Mouse (Mus musculus) forelimb bud, embryonic 11.5 days (tissue): ENCODE data around the gene Gse1.

Experiments
- DNase-seq: peaks from one replicate; pipeline ENCODE4 v3.0.0-alpha.2; 2012; ENCODE audit warnings: low read depth, low spot score

Gse1 gene

DNA sequence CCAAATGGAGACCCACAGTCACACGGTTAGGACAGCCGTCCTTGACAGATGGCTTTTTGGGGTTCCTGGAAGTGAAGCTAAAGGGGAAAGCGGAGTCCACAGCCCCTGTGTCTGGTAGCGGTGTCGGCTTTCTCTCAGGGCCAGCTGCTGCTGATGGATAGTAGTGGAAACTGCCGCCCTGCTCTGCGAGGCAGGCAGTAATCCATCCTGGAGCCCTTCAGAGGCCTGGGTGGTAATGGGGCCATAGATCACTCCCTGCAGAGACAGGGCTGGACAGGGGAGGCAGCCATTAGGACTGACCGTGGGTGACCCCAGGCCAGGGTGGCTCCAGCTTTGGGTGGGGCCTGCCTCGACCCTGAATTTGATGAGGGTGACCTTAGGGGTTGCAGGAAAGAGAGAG is 146.3 kb downstream of the Gse1 start:
- DNase-seq, result no peak

DNA sequence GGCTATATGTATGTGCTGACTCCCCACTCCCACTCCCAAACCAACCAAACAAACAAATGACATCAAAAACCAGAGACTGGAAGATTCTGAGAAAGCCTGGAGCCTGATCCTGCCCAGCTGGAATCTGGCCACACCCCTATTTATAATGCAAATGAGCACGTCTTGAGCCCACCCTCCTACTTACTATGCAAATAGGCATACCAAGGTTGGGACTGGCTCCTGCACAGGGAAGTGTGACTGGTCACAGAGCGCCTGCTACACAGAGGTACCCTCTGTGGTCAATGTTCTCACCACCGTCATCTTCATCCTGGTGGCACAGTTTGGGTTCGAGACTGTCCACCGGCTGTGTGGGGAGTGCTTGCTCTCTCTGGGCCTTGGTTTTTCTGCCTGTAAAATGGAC is 146.9 kb downstream of the Gse1 start:
- DNase-seq, result no peak

DNA sequence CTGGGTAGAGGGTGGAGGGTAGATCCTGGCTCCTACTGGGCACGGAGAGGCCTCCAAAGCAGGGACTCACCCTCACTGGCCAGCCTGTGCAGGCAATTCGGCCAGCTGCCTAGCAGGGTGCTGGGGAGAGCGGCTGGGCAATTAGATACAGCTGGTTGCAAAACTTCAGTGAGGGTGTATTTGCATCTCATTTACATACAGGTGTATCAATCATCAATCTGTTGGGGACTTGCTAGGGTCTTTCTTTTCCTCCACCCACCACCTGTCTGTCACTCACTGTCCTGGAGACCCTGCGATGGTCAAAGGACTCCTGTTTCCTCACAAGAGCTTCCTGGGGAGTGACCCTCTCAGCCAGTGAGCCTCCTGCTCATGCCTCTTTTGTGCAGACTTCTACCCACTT is 148.0 kb downstream of the Gse1 start:
- DNase-seq, result no peak

DNA sequence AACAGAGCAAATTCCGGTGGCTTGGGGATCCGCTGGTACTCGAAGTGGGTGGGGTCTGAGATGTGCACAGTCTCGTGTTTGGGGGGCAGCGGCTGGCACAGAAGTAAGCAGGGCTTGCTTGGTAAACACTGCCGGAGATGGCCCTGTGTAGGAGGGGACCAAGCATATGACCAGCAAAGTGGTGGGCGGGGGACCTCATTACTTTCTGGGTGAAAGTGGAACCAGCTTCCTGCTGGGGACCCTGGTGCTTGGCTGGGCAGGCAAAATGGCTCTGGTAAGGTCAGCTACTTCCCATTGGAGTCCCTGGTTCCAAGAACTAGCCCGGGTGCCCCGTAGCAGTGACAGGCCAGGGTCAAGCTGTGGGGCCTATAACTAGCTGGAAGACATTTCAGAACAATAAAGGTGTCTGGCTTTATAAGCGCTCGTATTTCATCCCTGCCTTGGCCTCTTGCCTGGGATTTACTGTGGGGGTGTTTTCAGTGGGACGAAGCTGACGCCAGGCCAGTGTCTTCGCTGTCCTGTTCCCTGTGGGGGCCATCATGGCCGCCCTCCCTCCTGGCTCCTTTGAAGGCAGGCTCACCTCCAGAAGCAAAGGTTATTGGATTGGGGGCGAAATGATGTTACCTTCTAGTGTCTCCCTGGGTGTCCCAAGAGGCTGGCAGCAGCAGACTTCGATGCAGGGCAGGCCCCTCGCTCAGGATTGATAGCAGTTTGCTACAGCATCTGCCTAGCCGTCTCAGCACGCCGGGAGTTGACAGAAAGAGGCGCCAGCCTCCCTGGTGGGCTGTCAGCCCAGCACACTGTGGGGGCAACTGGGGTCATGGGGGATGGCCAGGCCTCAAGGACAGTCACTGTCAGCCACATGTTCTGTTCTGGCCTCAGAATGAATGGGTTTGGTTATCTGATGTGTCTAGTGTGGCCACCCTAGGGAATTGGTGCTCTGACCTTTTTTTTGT is 148.9 kb downstream of the Gse1 start:
- no peak for DNase-seq

DNA sequence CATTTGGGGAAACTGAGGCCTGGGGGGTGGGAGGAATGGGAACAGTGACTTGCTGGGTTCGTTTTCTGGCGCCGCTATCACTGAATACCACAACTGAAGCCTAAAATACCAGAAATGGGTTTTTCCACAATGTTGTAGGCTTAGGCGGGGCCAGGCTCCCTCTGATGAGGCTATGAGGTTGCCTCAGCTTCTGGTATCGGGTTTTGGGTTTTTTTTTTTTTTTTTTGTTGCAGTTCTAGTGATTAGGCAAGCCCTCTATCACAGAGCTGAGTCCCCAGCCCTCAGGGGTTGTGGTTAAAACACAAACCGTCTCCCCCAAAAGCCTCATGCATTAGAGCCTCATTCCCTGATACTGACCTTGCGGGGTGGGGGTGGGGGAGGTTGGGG is 149.5 kb downstream of the Gse1 start:
- no peak for DNase-seq

DNA sequence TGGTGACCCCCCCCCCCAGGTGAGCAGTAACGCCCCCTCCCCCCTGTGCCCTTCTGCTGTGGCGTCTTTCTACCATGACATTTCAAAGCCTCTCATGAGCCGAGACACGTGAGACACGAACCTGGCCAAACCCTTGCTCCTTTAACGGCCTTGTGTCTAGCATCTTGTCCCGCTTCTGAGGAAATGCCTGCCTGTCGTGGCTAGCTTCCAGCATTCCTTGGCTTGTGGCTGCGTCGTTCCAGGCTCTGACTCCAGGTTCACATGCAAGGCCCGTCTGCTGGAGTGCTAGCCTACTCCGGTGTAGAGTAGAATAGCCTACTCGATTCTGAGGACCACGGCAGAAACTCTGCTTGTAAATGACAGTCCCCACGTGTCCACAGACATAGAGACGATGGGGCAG is 150.1 kb downstream of the Gse1 start:
- DNase-seq, result no peak

DNA sequence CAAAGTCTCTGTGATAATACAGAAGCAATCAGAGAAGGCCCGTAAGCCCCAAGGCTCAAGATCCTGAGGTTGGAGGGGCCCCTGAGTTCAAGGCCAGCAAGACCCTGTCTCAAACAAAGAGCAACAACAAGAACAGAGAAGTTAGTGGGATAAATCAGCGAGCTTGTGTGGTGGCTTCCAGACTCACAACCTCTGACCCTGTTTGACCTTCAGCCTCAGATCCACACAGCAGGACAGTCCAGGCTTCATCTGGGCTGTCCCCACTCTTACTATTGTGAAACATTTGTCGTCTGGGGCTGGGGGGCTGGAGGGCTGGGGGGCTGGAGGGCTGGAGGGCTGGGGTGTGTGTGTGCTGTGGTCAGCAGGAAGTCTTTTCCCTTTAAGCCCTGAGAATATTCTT is 150.8 kb downstream of the Gse1 start:
- DNase-seq, result no peak

DNA sequence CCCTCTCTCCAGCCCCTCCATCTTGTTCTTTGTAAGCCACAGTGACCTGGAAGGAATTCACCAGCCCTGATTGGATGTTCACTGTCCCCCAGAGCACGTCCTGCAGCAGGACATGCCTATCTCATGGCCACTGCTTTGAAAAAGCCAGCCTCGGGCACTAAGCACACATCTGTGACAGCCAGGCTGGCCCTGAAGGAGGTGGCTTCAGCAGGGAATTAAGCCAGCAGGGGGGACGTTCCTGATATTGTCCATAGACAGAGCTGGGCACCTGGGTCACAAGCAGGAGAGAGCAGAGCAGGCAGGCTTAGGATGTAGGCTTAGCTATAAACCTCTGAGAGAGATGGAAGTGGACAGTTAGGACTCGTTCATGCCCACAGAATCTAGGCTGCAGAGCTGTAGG is 153.6 kb downstream of the Gse1 start:
- DNase-seq, result no peak

DNA sequence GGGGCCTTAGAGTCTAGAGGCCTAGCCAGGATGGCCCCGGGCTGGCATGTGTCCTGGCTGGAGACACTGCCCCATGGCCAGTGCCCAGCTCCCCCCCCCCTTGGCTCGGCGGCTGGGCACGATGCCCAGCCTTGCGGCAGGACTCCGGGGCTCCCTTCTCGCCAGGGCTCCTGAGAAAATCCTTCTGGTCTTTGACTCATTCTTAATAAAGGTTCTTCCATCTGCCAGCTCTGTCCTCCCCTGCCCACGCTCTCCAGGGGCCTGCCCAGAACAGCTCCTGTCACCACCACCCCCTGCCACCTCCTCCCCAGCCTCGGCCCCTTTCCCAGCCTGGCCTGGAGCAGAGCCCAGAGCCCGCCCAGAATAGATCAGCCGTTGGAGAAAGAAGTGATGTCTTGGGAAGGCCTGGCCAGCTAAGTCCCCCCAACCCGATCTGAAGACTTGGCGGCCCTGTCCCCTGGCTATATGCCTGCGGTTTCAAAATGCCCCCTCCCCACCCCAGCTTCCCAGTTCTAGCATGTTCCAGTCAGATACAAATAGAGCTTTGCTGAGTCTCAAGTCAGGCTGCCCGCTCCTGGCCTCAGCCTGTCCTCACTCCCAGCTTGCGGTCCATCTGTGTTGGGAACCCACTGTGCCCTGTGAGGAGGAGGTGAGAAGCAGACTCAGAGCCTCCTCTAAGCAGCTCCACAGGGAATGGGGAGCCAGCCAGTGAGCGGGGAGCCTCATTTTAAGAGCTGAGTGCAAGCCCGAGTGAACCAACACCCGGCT is 154.4 kb downstream of the Gse1 start:
- no peak for DNase-seq

DNA sequence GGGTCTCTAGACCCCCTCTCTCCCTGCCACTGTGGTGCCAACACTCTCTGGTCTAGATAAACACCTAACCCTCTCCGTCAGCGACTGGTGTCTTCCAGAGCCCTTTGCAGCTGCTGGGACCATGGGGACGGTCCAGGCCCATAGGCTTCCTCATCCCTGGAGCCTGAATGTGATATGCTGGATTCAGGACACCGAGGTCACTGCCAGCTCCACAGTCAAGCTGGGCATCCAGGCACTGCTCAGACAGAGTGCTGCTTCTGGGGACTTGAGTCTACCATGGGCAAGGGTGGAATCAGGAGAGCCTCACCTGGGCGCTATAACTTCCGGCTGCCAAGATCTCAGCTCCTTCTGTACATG is 154.9 kb downstream of the Gse1 start:
- DNase-seq, result no peak

DNA sequence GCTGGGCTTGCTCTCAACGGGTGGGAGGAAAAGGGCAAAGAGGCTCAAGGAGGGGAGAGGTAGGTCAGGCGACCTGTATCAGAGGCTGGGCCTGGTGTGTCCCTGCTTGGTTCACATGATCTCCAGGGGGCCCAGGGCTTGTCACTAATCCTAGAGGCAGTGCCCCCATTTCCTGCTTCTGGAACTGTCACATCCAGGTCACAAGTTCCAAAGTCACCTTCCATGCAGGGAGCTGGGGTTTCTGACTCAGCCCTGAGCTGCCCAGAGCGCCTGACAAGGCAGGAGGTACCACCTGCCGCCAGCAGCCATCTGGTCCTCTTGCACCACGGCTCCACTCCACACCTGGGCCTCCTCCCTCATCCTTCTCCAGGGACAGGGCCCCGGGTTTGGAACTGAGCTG is 155.5 kb downstream of the Gse1 start:
- DNase-seq, result no peak

DNA sequence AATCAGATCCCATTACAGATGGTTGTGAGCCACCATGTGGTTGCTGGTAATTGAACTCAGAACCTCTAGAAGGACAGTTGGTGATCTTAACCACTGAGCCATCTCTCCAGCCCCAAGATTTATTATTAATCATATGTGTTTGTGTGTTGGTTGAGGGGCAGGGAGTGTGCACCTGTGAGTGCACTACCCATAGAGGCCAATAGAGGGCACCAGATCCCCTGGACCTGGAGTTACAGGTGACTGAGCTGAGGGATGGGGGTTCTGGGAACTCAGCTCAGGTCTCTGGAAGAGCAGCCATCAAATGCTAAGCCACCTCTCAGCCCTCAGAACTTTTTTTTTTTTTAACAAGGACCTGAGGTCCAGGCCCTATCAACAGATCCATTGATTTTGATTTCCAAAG is 156.5 kb downstream of the Gse1 start:
- DNase-seq, result no peak

DNA sequence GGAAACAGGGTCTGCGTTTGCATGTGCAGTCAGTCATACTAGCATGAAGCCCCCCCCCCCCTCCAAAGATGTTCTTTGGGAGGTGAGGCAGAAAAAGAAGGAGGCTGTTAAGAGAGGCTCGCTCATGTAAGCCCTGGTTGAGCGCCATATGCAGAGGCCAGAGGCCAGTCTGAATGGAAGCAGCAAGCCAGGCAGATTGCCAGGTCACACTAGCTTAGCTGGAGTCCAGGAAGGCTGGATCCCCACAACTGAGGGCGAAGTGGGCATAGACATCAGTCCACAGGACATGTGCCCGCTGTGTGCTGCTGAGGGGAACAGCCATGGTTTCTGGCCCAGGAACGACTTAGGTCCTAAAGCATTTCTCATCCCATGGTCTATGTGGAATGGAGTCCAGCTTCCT is 160.0 kb downstream of the Gse1 start:
- no peak for DNase-seq

DNA sequence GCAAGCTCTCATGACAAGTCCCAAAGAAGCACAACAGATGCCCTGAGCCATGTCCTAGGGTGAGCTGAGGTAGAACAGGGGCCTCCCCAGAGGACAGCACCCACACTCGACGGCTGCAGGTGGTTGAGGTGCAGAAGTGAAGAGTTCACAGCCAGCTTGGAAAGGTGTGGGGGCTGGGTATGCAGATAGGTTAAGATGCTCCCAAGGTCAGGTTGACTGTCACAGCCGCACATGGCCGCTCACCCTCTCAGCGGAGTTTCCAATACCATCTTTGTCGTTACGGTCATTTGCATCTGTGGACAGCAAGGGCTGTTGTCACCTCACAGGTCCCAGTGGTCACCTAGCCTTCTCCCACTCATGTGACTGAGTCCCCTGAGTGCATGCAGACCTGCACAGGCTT is 162.3 kb downstream of the Gse1 start:
- no peak for DNase-seq

DNA sequence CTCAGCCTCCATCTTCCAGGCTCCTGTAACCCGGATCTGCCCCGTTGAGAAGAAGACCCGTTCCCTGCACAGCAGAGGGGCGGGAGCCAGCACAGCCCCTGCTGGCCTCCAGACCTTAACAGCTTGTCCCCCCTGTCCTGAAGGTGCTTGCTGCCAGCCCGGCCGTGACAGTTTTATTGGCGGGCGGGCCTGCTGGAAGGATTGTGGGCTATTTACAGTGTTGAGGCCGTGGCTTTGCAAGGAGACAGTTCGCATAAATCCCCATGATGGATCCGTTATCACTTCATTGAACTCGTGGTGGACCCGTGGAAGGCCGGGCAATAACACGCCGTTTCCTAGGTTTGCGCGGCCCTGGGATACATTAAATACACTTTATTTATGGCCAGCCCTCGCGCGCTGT is 163.6 kb downstream of the Gse1 start:
- no peak for DNase-seq

DNA sequence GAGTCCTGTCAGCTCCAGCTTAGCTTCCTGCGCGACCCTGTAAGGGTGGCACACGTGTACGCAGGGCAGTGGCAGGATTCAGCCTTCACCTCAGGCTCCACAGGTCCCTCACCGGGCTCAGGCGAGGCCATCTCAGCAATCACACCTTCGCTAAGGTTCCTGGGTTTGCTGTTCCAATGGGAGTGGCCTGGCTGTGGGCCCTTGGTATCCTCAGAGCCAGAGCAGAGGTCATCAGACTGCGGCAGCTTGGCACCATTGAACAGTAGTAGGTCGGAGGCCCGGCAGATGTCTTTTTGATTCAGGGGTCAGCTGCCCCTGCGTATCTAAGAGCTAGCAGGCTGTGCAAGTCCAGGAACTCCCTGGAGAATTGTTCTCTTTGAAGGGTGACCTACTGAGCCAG is 164.8 kb downstream of the Gse1 start:
- DNase-seq, result no peak

DNA sequence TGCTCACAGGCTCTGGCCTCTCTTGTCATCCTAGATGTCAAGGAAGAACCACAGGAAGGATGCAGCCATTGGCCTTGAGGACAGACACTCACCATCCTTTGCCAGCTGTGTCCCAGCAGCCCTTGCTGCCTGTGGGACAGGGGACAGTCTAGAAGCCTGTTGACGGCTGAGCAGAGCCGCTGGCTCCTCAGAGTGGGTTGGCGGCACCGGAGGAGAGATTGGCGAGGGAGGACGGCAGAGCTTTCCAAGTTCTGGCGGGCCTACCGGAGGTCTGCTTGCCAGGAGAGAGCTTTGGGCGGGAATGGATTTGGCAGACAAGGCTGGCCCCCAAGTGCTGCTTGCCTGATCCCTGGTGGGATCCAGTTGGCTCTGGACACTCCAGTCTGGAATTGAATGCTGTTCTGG is 165.6 kb downstream of the Gse1 start:
- DNase-seq, result no peak

DNA sequence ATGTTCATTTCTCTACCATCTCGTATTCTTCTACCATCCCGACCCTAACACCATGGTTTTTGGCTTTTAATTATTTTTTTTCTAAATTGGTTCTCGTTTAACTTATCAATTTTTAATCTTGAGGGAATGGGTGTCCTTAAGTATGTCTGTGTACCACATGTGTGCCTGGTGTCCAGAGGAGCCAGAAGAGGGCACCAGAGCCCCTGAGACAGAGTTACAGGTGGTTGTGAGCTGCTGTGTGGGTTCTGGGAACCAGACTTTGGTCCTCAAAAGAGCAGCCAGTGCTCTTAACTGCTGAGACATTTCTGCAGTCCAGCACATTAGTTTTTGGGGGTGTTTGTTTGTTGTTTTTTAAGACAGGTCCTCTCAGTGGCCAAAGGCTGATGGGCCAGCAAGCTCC is 167.6 kb downstream of the Gse1 start:
- no peak for DNase-seq

DNA sequence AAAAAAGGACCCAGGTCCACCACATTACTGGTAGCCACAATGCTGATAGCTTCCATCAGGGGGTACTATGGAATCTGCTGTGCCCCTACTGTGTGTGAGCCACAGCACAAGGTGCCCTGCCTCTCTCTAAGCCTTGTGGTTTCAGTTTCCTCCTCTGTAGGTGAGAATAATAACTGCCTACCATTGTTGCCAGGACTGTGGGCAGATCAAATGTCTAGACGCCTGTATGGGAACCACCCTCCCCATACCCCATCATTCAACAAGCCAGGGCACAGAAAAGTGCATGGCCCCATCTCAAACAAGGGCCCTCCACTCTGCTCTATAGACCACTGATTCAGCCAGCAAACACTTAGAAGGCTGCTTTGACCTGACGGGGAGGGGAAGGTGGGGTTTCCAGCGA is 168.5 kb downstream of the Gse1 start:
- no peak for DNase-seq

DNA sequence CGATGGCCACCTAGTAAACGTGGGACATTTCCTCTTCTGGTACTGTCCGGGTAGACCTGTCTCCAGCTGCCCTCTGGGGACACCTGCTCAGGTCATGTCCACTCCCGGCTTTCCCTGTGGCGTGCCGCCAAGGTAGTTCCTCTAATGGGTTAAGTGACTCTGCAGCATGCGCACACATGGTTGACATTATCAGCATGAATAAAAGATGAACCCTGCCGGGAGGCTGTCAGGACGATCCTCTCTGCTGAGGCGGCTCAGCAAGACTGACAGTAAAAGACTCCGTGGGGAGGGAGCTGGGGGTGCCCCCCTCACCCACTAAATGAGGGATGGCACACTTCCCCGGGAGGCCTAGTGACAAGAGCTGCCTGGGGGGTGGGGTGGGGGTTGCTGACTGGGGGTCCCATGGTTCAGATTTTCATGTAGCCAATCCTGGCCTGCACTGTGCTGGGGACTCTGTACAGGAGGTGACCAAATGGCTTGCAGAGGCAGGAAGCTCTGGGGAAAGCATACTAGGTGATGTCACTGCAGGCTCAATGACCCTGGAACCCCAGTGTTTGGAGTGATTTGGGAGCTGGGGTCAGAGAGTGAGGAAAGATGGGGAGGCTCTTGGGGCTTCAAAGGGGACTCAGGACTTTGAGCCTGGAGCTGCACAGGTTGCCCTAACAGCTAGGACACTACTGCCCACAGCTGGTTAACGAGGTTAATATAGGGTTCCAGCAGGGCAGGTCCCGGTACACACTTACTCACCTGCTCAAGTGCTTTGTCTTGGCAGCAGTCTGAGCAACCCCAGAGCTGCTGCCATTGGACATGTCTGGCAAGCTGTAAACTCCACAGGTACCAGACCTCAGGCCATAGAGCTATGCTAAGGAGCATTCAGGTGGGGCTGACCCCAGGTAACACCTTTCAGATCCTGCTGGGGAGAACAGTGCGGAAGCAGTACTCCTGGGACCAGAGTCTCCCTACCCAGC is 169.5 kb downstream of the Gse1 start:
- no peak for DNase-seq

DNA sequence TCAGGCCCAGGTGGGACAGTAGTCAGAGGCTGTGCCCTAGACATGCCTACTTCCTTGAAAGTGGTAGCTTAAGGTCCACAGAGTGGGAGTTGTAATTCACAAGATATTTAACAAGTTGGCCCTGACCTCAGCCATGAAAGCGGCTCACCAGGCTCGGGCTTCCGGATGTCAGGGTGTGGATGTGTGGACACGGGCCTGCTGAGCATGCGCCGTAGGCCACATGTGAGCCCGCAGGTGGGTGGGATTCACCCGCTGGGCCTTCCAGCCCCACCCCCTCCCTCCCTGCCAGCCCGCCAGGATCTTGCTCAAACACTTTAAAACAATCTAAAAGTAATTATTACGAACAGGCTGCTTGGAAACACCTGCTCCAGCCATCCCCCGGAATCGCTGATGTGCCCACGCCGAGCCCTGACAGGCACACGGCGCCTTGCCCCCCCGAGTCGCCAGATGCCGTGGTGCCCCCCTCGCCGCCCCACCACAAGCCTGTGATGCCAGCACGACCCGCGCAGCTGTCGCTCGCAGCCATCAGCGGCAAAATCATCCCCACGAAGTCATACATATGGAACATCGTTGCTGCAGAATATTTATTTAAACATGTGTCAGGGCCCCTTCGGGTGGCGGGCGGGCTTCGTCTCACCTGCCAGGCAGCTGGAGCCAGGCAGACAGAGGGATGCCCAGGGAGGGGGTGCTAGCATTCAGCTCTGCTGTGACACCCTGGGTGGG is 171.1 kb downstream of the Gse1 start:
- DNase-seq, result no peak
